Mouse (Mus musculus) macrophage (primary cell): ENCODE measurements around the gene Olfr495. TPM values are rescaled to one million over a fixed set of nuclear protein-coding genes. Genes with fewer than 3 reads are reported as not detected.

Source experiments
- H3K27ac ChIP-seq: fragments of 350-480 bp; formaldehyde crosslinking; 2 replicates; pipeline ENCODE4 v1.9.0; 2021
- H3K36me3 ChIP-seq: fragments of 350-480 bp; formaldehyde crosslinking; 2 replicates; pipeline ENCODE4 v1.9.0; 2021; ENCODE audit errors: inconsistent target
- H3K4me3 ChIP-seq: fragments of 350-480 bp; formaldehyde crosslinking; 2 replicates; pipeline ENCODE4 v1.9.0; 2021; ENCODE audit errors: inconsistent target
- H3K79me2 ChIP-seq: fragments of 350-480 bp; formaldehyde crosslinking; 2 replicates; pipeline ENCODE4 v1.9.0; 2021; ENCODE audit errors: inconsistent target
- WGBS: methylation state at CpG from one replicate; pipeline ENCODE4 v1.1.7; 2026; ENCODE audit warnings: inconsistent platforms; ENCODE audit not compliant: missing documents; 5-methylcytosine and 5-hydroxymethylcytosine counted together
- polyA plus RNA-seq: library from polyadenylated mRNA; stranded (reverse); fragments of 250-400 nt; gene quantifications from 3 replicates; pipeline ENCODE4 v1.2.4, GENCODE M21; 2018; ENCODE audit warnings: inconsistent platforms
- total RNA-seq, 78 experiments: library from RNA; depleted of rRNA; stranded (reverse); fragments of 250-400 nt; gene quantifications; 1 replicate in 9 of 78; 2 replicates in 24 of 78; 3 replicates in 43 of 78; 4 replicates in 2 of 78; pipeline ENCODE4 v1.2.4; 2018; ENCODE audit warnings: inconsistent platforms in 56 of 78

Olfr495 gene
- not detected for total RNA-seq (2018; cell fraction: chromatin; rRNA removed)
- total RNA-seq (2018; cell fraction: cytosol; rRNA removed): not detected
- total RNA-seq (2018; cell fraction: nucleus; rRNA removed): not detected
- polyA plus RNA-seq: not detected in 3 replicates

GRCm38 (mm10) chr7:108392867-108393266, at the start of gene Olfr495:
TSS of gene Olfr495 (plus strand) at chr7:108393167.
- H3K4me3 ChIP-seq: no peak within 1 kb of the TSS
- no peak within 1 kb of the TSS for H3K27ac ChIP-seq
- 75% methylated on average over 1 of the region's 1 CpGs for WGBS
- H3K79me2 ChIP-seq: no peaks in the 10 kb centered on the region
- H3K36me3 ChIP-seq: no peaks in the 10 kb centered on the region

GRCm38 (mm10) chr7:108346879-108347278, 46.1 kb upstream of the Olfr495 start, which contains the start of gene Olfr493:
TSS of gene Olfr493 (minus strand) at chr7:108346979.
- Histone ChIP-seq H3K4me3 (no peak within 1 kb of the TSS), H3K79me2 (no peaks in the 10 kb centered on the region), H3K36me3 (no peaks in the 10 kb centered on the region), H3K27ac (no peak within 1 kb of the TSS)
- 75% methylated on average over 1 of the region's 1 CpGs for WGBS

- Histone ChIP-seq H3K4me3 (no peak within 1 kb of the TSS), H3K79me2 (no peaks in the 10 kb centered on the region), H3K27ac (no peak within 1 kb of the TSS), H3K36me3 (no peaks in the 10 kb centered on the region)
- WGBS: 76% methylated on average over 3 of the region's 3 CpGs
These were observed 27.9 kb upstream of the Olfr495 start, which contains the start of gene Olfr494 for GRCm38 (mm10) chr7:108365035-108365434. TSS of gene Olfr494 (plus strand) at chr7:108365335.

- H3K27ac ChIP-seq: no peak within 1 kb of the TSS
- H3K36me3 ChIP-seq: no peaks in the 10 kb centered on the region
- no peak within 1 kb of the TSS for H3K4me3 ChIP-seq
- no peaks in the 10 kb centered on the region for H3K79me2 ChIP-seq
- WGBS: 80% methylated on average over 2 of the region's 2 CpGs
These were observed 27.2 kb downstream of the Olfr495 start, which contains the start of gene Olfr497 for GRCm38 (mm10) chr7:108420121-108420520. TSS of gene Olfr497 (plus strand) at chr7:108420421.

Other genes starting within 250 kb of the Olfr495 start
- gene Olfr485, start 233.3 kb upstream of the Olfr495 start, polyA plus RNA-seq: not detected in 3 replicates
- gene Olfr486, start 220.4 kb upstream of the Olfr495 start, polyA plus RNA-seq: not detected in 3 replicates
- gene Olfr487, start 178.5 kb upstream of the Olfr495 start, polyA plus RNA-seq: not detected in 3 replicates
- gene Olfr488, start 134.8 kb upstream of the Olfr495 start, polyA plus RNA-seq: not detected in 3 replicates
- gene Olfr490, start 104.2 kb upstream of the Olfr495 start, polyA plus RNA-seq: not detected in 3 replicates
- gene Olfr491, start 79.7 kb upstream of the Olfr495 start, polyA plus RNA-seq: not detected in 3 replicates
- not detected in 3 replicates for gene Olfr492, start 69.5 kb upstream of the Olfr495 start, polyA plus RNA-seq
- not detected in 3 replicates for gene Olfr493, start 46.2 kb upstream of the Olfr495 start, polyA plus RNA-seq
- not detected in 3 replicates for gene Olfr494, start 27.8 kb upstream of the Olfr495 start, polyA plus RNA-seq
- not detected in 3 replicates for gene Olfr497, start 27.3 kb downstream of the Olfr495 start, polyA plus RNA-seq
- gene Olfr498, start 72.2 kb downstream of the Olfr495 start, polyA plus RNA-seq: not detected in 3 replicates
- gene Olfr502, start 131.9 kb downstream of the Olfr495 start, polyA plus RNA-seq: not detected in 3 replicates
- not detected in 3 replicates for gene Olfr503, start 151.4 kb downstream of the Olfr495 start, polyA plus RNA-seq
- not detected in 3 replicates for gene Olfr504, start 172.6 kb downstream of the Olfr495 start, polyA plus RNA-seq
- not detected in 3 replicates for gene Olfr506, start 217.6 kb downstream of the Olfr495 start, polyA plus RNA-seq
- gene Olfr507, start 228.6 kb downstream of the Olfr495 start, polyA plus RNA-seq: not detected in 3 replicates
- gene Olfr508, start 236.8 kb downstream of the Olfr495 start, polyA plus RNA-seq: not detected in 3 replicates